Mouse (Mus musculus) midbrain, embryonic 15.5 days (tissue): Measurements from ENCODE around the gene Taf9b. TPM values are rescaled to one million over a fixed set of nuclear protein-coding genes. Genes with fewer than 3 reads are reported as not detected.
"Not testable (repeated sequence)": the region's sequence is repeated elsewhere in the genome, so short reads cannot be mapped to it uniquely, and the experiment has no call there.

ENCODE experiments used
- ATAC-seq: fragments of 200-750 bp; cut with Nextera tagmentation; replicated peaks from 2 replicates; pipeline ENCODE4 v1.8.0; 2017; ENCODE audit warnings: moderate TSS enrichment
- H3K27ac ChIP-seq: fragments of 300-500 bp; sonication (generic); 2 replicates; pipeline ENCODE4 v1.5.1; 2015; ENCODE audit warnings: mild to moderate bottlenecking, inconsistent platforms
- H3K27me3 ChIP-seq: fragments of 300-500 bp; sonication (generic); replicated peaks from 2 replicates; pipeline ENCODE4 v1.6.1; 2015; ENCODE audit warnings: inconsistent platforms
- H3K36me3 ChIP-seq: fragments of 300-500 bp; sonication (generic); replicated peaks from 2 replicates; pipeline ENCODE4 v1.6.1; 2015; ENCODE audit warnings: inconsistent platforms
- H3K4me1 ChIP-seq: fragments of 300-500 bp; sonication (generic); 2 replicates; pipeline ENCODE4 v1.6.1; 2015; ENCODE audit warnings: inconsistent platforms
- H3K4me2 ChIP-seq: fragments of 300-500 bp; sonication (generic); 2 replicates; pipeline ENCODE4 v1.6.1; 2015; ENCODE audit warnings: inconsistent platforms, mild to moderate bottlenecking, moderate library complexity
- H3K4me3 ChIP-seq: fragments of 300-500 bp; sonication (generic); 2 replicates; pipeline ENCODE4 v1.5.1; 2015; ENCODE audit warnings: mild to moderate bottlenecking, inconsistent platforms
- H3K9ac ChIP-seq: fragments of 300-500 bp; sonication (generic); 2 replicates; pipeline ENCODE4 v1.6.1; 2015; ENCODE audit warnings: mild to moderate bottlenecking, inconsistent platforms
- H3K9me3 ChIP-seq: fragments of 300-500 bp; sonication (generic); 2 replicates; pipeline ENCODE4 v1.6.1; 2016; ENCODE audit warnings: inconsistent platforms
- WGBS: fragments of 180-500 bp; shearing (Covaris S2); methylation state at CpG from one replicate; pipeline ENCODE4 v1.1.7; 2015; ENCODE audit warnings: mixed read lengths; 5-methylcytosine and 5-hydroxymethylcytosine counted together
- polyA plus RNA-seq: library from polyadenylated mRNA; unstranded; fragments of >200 nt; fragmentation: Nextera tagmentation; extraction: Ambion mirVana; gene quantifications from 2 replicates; pipeline ENCODE4 v1.2.1, GENCODE M21; 2015

Gene Taf9b
- polyA plus RNA-seq = 14.5 and 15.4 TPM in 2 replicates

- Histone ChIP-seq H3K4me1 (no peaks in the 10 kb centered on the region), H3K27ac (peak within 1 kb of the TSS; percentile 94), H3K9me3 (no peaks in the 10 kb centered on the region), H3K27me3 (no peaks in the 10 kb centered on the region), H3K4me3 (peak within 1 kb of the TSS; percentile 63), H3K4me2 (peak within 1 kb of the TSS; percentile 47), H3K36me3 (no peaks in the 10 kb centered on the region), H3K9ac (peak within 1 kb of the TSS; percentile 80; the same call in 1 of the 2 replicates)
- 93% methylated on average over 25 of the region's 25 CpGs for WGBS
- no peak for ATAC-seq
Observed at GRCm38 (mm10) chrX:106221058-106221457, at the start of gene Taf9b. Gene Taf9b (minus strand): TSS chrX:106221158.

DNA sequence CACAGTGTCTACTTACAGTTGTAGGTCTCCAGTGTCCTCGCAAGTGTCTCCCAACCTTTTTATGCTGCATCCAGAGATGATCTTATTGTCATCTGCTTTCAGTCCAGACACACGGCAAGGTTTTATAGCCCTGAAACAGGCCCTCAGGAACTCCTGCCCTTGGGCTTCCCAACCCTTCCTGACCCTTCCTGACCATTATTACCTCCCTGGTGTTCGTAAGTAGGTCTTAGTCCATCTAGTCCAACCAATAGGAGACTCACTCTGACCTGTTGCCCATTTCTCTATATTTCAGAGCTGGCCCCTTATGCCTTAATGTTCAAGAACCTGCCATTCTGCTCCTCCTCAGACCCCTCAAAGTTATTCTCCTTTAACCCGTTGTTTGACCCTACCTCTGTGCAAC is 34.3 kb upstream of the Taf9b start, which contains the start of gene Fnd3c2:
Fnd3c2 (minus strand) TSS at position 101 of the 400 bp plus-strand sequence.
- no peak within 1 kb of the TSS for H3K27ac ChIP-seq
- no peaks in the 10 kb centered on the region for H3K36me3 ChIP-seq
- no peak within 1 kb of the TSS for H3K9ac ChIP-seq
- no peak for ATAC-seq
- H3K4me2 ChIP-seq = no peak within 1 kb of the TSS
- H3K4me1 ChIP-seq = no peaks in the 10 kb centered on the region
- H3K4me3 ChIP-seq = no peak within 1 kb of the TSS
- no peaks in the 10 kb centered on the region for H3K27me3 ChIP-seq
- WGBS = 91% methylated on average over 4 of the region's 4 CpGs
- H3K9me3 ChIP-seq = no peaks in the 10 kb centered on the region

DNA sequence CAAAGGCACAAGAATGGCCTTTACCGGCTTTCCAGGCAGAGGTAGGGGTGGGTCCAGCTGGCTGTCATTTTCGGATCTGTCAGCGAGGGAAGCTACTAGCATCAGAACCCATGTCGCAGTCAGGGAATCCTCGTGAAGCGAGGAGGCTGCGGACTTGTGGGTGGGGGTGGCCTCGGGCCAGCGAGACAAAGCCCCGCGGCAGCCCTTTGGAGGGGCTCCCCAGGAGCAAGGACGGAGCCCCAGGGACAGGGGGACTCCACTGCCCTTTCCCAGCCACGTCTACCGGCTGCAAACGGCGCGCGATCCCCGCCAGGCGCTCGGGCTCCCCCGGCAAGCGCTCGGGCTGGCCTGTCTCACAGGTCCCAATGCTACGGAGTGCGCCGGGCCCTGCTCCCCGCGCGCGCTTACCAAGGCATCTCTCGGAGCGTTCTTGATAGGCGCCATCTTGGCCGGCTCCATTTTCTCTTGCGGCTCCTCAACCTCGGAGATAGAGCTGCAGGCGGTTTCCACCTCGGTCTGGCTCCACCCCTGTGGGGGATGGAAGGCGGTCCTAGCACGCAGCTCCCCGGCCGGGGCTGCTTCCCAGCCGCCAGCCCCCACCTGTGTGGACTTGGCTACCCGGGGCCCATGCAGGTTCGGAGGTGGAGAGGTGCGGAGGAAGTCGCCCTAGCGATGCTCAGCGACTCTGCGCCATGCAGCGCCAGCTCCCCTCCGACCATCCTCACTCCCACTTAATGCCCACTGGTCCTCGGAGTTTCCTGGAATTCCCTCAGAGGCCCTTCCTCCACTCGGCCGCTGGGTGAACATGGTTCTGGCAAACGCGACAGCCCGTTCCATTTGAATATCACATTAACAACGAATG is 1.6 kb downstream of the Taf9b start:
- Histone ChIP-seq H3K4me1 (no peaks in the 10 kb centered on the region), H3K27me3 (no peaks in the 10 kb centered on the region), H3K4me2 (peak overlapping the region; percentile 47), H3K27ac (peak overlapping the region; percentile 94), H3K4me3 (peak overlapping the region; percentile 63), H3K9ac (peak overlapping the region; percentile 80), H3K9me3 (no peaks in the 10 kb centered on the region), H3K36me3 (no peaks in the 10 kb centered on the region)
- WGBS = 31% methylated on average over 60 of the region's 60 CpGs
- peak; percentile 97 for ATAC-seq

DNA sequence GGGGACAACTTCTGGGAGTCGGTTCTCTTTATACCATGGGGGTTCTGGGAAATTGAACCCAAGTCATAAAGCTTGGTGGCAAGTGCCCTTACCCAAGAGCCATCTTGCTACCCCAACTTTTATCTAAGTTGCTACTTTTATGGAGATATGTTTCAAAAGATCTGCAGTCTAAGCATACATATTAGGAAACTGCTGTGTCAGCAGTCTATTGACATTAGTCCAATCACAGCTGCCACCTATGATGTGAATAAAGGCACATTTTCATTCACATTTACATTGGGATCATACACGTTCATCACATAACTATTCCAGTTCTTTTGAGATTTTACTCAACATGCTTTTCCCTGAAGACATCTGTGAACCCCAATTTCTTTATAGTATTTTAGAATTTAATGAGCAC is 11.9 kb downstream of the Taf9b start:
- no peak overlapping the region for H3K4me2 ChIP-seq
- no peaks in the 10 kb centered on the region for H3K4me1 ChIP-seq
- no peak for ATAC-seq
- H3K9ac ChIP-seq = no peak overlapping the region
- no peaks in the 10 kb centered on the region for H3K36me3 ChIP-seq
- no peak overlapping the region for H3K27ac ChIP-seq
- no peaks in the 10 kb centered on the region for H3K9me3 ChIP-seq
- 86% methylated on average over 2 of the region's 2 CpGs for WGBS
- no peak overlapping the region for H3K4me3 ChIP-seq
- no peaks in the 10 kb centered on the region for H3K27me3 ChIP-seq

DNA sequence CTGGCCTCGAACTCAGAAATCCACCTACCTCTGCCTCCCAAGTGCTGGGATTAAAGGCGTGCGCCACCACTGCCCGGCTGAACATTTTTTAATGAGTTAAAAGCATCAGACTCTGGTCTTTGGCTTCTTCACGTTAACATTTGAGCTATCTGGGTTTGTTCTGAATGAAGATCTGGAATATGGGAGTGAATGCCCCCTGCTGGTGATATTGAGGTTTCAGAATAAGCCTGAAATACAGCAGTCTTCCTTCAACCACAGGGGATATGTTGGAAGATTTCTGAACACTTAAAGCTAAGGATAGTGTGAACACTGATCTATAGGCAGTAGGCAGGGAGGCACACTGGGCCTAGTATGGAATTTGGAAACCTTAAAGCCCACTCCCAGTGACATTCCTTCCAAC is 22.1 kb downstream of the Taf9b start:
- no peaks in the 10 kb centered on the region for H3K9me3 ChIP-seq
- no peak overlapping the region for H3K4me3 ChIP-seq
- H3K9ac ChIP-seq = no peak overlapping the region
- H3K36me3 ChIP-seq = peaks cover 7% of the 10 kb centered on the region; the same call in 1 of the 2 replicates
- no peaks in the 10 kb centered on the region for H3K4me1 ChIP-seq
- no peaks in the 10 kb centered on the region for H3K27me3 ChIP-seq
- WGBS = 83% methylated on average over 5 of the region's 5 CpGs
- H3K4me2 ChIP-seq = no peak overlapping the region
- H3K27ac ChIP-seq = no peak overlapping the region
- no peak for ATAC-seq

DNA sequence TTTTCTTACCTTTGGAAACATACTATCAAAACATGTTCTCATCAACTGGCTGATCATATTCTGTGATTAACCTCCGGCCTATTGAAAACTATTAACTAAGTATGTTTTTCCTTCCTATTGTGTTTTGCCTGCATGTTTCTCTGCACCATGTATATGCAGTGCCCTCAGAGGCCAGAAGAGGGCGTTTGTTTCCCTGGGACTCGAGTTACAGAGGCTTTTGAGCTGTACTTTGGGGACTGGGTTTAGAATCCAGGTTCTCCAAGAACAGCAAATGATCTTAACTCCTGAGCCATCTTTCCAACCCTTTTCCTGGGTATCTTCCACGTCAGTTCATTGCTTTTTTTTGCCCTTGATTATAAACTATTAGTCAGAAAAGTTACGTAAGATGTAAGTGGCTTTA is 23.6 kb downstream of the Taf9b start:
- Histone ChIP-seq H3K4me2 (no peak overlapping the region), H3K4me3 (no peak overlapping the region), H3K27ac (no peak overlapping the region), H3K36me3 (peaks cover 7% of the 10 kb centered on the region; the same call in 1 of the 2 replicates), H3K9me3 (no peaks in the 10 kb centered on the region), H3K27me3 (no peaks in the 10 kb centered on the region), H3K9ac (no peak overlapping the region), H3K4me1 (no peaks in the 10 kb centered on the region)
- no peak for ATAC-seq
- 64% methylated on average over 5 of the region's 5 CpGs for WGBS

DNA sequence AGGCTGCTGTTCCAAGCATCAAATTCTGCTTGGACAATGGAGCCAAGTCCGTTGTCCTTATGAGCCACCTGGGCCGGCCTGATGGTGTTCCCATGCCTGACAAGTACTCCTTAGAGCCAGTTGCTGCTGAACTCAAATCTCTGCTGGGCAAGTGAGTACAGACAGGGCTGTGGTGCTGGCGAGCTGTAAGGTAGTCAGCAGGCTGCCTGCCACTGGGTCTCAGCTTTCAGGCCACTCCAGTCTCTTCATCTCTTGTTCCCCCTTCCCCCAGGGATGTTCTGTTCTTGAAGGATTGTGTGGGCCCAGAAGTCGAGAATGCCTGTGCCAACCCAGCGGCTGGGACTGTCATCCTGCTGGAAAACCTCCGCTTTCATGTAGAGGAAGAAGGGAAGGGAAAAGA is 26.6 kb downstream of the Taf9b start:
- not testable (repeated sequence) for H3K4me3 ChIP-seq, ATAC-seq, H3K9ac ChIP-seq, H3K4me2 ChIP-seq, H3K36me3 ChIP-seq, H3K27ac ChIP-seq, H3K4me1 ChIP-seq, H3K9me3 ChIP-seq, H3K27me3 ChIP-seq
- WGBS = 87% methylated on average over 6 of the region's 6 CpGs

- Histone ChIP-seq H3K4me2 (no peak overlapping the region), H3K9ac (no peak overlapping the region), H3K27ac (no peak overlapping the region), H3K9me3 (no peaks in the 10 kb centered on the region), H3K27me3 (no peaks in the 10 kb centered on the region), H3K36me3 (no peaks in the 10 kb centered on the region), H3K4me1 (peaks cover 27% of the 10 kb centered on the region), H3K4me3 (no peak overlapping the region)
- 39% methylated on average over 4 of the region's 4 CpGs for WGBS
- ATAC-seq = no peak
Observed at GRCm38 (mm10) chrX:106190091-106190490, 30.9 kb downstream of the Taf9b start.

GRCm38 (mm10) chrX:106189356-106189755 is 31.6 kb downstream of the Taf9b start:
- 53% methylated on average over 5 of the region's 5 CpGs for WGBS
- Histone ChIP-seq H3K4me1 (peaks cover 27% of the 10 kb centered on the region), H3K4me2 (peak overlapping the region; percentile 60), H3K27me3 (no peaks in the 10 kb centered on the region), H3K27ac (no peak overlapping the region), H3K36me3 (no peaks in the 10 kb centered on the region), H3K9me3 (no peaks in the 10 kb centered on the region), H3K4me3 (0 out of 2 replicates have a peak overlapping the region, but pooled peaks have one; percentile 48), H3K9ac (no peak overlapping the region)
- no peak for ATAC-seq

- H3K27ac ChIP-seq = peak overlapping the region; percentile 69
Observed at GRCm38 (mm10) chrX:106187737-106188136, 33.2 kb downstream of the Taf9b start.

GRCm38 (mm10) chrX:106186713-106187649 is 34.0 kb downstream of the Taf9b start, which contains the start of gene Pgk1:
Gene Pgk1 (plus strand): TSS chrX:106187100.
- peak; percentile 99 for ATAC-seq
- H3K9me3 ChIP-seq = no peaks in the 10 kb centered on the region
- peaks cover 27% of the 10 kb centered on the region for H3K4me1 ChIP-seq
- H3K27me3 ChIP-seq = no peaks in the 10 kb centered on the region
- H3K36me3 ChIP-seq = no peaks in the 10 kb centered on the region
- H3K4me2 ChIP-seq = peak within 1 kb of the TSS; percentile 60
- H3K27ac ChIP-seq = peak within 1 kb of the TSS; percentile 90
- peak within 1 kb of the TSS; percentile 39 for H3K9ac ChIP-seq
- WGBS = 10% methylated on average over 55 of the region's 55 CpGs
- H3K4me3 ChIP-seq = peak within 1 kb of the TSS; percentile 48

More at GRCm38 (mm10) chrX:106187737-106188136, 33.2 kb downstream of the Taf9b start:
- H3K4me2 ChIP-seq = peak overlapping the region; percentile 60
- no peaks in the 10 kb centered on the region for H3K36me3 ChIP-seq
- 28% methylated on average over 12 of the region's 12 CpGs for WGBS
- H3K9ac ChIP-seq = peak overlapping the region; percentile 39
- no peaks in the 10 kb centered on the region for H3K27me3 ChIP-seq
- peaks cover 27% of the 10 kb centered on the region for H3K4me1 ChIP-seq
- ATAC-seq = no peak
- H3K9me3 ChIP-seq = no peaks in the 10 kb centered on the region
- H3K4me3 ChIP-seq = peak overlapping the region; percentile 48

- ATAC-seq = no peak
- Histone ChIP-seq H3K9me3 (no peaks in the 10 kb centered on the region), H3K4me2 (no peak overlapping the region; the same call in 1 of the 2 replicates), H3K4me3 (no peak overlapping the region), H3K27me3 (no peaks in the 10 kb centered on the region), H3K9ac (no peak overlapping the region), H3K36me3 (no peaks in the 10 kb centered on the region), H3K4me1 (peaks cover 27% of the 10 kb centered on the region), H3K27ac (peak overlapping the region; percentile 90)
- 25% methylated on average over 5 of the region's 5 CpGs for WGBS
Observed at GRCm38 (mm10) chrX:106185706-106186105, 35.3 kb downstream of the Taf9b start.
